Mouse (Mus musculus) T-helper 1 cell (primary cell): ENCODE measurements around the gene Efcab11.
"Not testable (repeated sequence)": the region's sequence is repeated elsewhere in the genome, so short reads cannot be mapped to it uniquely, and the experiment has no call there.

Experiments
- in situ Hi-C: fragments of 300-600 bp; cut with MboI, MseI; formaldehyde crosslinking; loops from one replicate; pipeline ENCODE4 v1.15.1; 2025; ENCODE audit warnings: high pct_unique_total_duplicates

The Efcab11 gene

DNA sequence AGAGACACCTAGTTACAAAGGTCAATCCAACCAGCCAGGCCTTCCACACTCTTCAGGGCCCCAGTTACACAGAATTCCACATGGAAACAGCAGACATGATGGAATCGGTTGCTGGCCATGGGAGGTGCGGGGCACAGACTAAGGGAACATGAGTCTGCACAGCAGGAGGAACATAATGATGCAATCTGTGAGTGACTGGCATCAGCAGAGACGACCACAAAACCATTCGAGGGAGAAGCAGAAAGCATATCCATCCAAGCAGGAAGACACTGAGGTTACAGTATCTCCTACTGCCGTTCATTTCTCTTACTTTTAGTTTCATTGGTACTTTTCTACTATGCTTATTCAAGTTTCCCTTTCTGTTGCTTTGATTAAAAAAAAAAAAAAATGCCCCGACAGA lies 9.6 kb downstream of the Efcab11 start:
- in situ Hi-C loops = no loop called here

- in situ Hi-C loops = no loop called here
Observed at GRCm38 (mm10) chr12:99873443-99873842, 10.8 kb downstream of the Efcab11 start.

DNA sequence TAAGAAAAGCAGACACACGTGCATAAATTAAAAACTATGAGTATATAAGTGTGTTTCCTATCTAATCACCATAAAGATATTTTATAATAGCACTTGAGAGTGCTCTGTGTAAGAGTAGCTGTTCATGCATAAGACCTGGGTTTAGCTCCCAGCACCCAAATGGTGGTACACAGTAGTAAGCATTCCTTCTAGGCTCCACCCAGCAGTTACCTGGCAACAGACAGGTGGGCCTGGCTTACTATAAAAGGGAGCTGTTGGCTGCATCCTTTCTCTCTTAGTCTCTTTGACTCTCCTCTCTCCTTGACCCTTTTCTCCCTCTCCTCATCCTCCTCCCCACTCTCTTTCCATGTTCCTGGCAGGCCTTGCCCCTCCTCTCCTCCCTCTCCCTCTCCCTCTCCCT lies 15.4 kb downstream of the Efcab11 start:
- in situ Hi-C loops = no loop called here

GRCm38 (mm10) chr12:99864613-99865012 lies 19.6 kb downstream of the Efcab11 start:
- in situ Hi-C loops = no loop called here

DNA sequence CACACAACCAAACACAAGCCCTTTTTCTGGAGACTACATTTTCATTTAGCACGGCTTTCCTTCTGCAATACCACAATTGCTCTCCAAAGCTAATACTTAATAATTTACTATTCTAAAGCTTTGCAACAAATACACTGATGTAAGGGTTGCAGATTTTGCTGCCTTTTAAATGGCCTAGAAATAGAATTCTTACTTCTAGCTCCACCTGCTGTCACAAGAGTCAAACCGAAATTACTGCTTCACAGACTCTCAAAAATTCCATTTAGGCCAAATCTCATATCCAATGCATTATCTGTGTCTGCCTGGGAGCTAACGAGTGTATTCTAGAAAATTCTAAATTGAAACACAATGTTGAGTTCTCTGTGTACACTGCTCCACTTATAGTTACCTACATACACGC lies 23.3 kb downstream of the Efcab11 start:
- in situ Hi-C loops = no loop called here

DNA sequence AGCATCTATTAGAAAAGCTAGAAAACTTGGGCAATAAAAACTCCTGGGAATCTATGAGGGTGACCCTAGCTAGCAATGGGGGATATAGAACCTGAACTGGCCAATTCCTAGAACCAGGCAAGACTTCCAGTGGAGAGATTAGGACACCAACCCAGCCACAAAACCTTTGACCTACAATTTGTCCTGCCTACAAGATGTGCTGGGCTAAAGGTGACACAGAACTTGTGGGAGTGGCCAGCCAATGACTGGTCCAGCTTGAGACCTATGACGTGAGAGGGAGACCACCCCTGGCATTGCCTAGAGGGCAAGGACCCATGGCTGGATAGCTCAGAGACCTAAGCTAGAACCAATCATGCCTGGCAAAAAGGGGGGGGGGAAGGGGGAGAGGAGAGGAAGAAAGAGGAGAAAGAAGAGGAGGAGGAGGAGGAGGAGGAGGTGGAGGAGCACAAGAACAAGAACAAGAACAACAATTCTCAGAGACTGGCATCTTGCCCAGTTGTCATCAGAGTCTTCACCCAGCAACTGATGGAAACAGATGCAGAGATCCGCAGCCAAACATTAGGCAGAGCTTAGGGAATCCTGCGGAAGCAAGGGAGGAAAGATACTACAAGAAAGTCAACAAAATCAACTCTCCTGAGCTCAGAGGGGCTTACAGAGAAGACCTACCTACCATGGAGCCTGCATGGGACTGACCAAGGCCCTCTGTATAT lies 24.7 kb downstream of the Efcab11 start:
- in situ Hi-C loops = no loop called here

GRCm38 (mm10) chr12:99858664-99859063 lies 25.6 kb downstream of the Efcab11 start:
- in situ Hi-C loops = no loop called here

DNA sequence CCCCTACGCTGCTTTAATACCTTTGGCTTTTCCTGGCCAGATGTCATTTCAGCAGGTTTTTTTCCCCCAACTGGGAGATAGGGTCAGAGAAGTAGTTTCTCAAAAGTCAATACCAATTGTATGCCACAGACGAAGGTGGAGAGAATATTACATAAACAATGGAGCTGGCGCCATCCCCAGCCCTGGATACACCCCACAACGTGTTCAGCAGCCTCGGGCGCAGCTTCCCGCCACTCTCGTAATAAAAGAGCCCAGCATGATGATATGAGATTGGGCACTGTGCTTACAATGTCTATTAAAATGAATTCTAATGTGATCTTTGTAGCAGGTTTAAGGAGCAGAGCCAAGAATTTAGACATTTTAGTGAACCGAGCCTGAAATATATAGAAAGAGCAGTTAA lies 28.2 kb downstream of the Efcab11 start:
- in situ Hi-C loops = no loop called here

DNA sequence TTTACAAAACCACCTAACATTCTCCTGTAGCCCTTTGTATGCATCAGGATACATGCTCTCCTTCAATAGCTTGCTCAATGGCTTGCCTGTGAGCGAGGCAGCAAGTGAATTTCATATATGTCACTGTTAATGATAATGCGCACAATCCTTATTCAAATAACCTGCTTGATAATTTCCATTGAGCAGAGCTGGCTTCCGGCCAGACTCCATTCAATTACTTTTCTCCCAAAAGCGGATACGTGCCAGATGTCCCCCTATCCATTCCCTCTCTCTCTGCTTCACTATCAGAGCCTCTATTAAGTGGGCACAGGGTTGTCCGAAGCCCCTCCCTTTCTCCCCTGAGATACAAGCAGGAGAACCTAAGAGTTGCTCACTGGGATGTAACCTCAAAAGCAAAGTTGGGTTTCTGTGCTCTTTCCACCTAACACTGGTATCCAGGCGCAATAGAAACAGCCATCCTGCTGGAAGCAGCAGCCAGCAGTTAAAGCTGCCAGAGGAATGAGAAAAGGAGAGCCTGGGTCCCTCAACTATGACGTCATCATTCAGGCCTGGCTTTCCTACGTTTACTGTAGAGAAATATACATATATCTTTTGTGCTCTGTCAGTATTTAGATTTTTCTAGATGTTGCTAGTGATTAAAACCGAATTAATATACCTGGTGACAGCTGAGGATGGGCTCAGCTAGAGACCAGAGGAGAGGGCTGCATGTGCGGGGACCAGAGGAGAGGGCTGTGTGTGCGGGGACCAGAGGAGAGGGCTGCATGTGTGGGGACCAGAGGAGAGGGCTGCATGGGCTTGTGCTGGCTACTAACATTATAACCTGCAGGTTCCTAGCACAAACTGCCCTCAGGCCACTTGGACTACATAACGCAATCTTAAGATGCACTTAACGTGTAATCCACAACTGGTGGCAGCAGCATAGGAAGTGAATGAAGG lies 30.6 kb downstream of the Efcab11 start:
- in situ Hi-C loops = no loop called here

DNA sequence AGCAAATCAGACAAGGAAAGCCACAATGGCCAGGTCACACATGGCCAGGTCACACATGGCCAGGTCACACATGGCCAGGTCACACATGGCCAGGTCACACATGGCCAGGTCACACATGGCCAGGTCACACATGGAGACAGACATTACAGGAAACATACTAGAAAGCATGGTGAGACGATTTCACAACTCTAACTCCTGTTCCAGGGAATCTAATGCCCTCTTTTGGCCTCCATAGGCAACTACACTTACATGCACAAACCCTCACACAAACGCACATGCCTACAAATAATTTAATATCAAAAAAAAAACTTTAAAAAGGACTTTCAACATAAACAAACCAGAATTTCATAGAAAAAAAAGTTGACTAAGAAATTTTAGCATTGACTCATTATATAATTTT lies 34.2 kb downstream of the Efcab11 start:
- in situ Hi-C loops = no loop called here

DNA sequence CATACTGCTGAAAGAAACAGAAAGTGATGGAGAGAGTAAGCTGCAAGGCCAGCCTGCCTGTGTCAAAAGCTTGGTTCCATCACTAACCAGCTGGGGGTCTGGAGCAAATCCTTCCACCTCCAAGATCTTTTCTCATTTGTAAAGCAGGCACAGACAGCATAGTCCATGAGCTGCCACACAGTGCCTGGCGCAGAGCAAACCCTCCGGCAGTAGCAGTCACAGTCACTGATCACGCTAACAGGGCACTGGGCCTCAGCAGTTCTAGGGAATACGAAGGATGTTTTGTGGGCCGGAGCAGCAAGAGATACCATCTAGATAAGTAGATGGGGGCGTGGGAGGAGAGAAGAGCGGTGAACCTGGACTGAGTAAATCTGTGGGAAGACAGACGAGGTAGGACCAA lies 39.3 kb downstream of the Efcab11 start:
- in situ Hi-C loops = no loop called here

DNA sequence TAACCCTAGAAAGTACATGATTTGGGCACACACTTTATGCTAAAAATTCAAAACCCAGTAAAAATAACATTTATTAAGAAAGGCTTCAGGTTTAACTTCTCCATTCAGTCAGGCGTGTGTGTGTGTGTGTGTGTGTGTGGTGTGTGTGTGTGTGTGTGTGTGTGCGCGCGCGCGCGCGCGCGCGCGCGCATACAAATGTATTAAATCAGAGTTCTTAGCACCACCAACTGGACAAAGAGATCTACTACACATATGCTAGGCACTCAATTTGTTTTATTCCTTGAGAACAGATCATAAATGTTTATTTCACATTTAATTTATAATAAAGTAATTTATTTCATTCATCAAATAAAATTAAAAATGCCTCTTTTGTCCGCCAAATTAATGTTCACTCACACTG lies 45.5 kb downstream of the Efcab11 start:
- in situ Hi-C loops = loop anchor here (5.0 kb wide), 1 partner anchor 751 kb away; no protein-coding TSS in a partner anchor

DNA sequence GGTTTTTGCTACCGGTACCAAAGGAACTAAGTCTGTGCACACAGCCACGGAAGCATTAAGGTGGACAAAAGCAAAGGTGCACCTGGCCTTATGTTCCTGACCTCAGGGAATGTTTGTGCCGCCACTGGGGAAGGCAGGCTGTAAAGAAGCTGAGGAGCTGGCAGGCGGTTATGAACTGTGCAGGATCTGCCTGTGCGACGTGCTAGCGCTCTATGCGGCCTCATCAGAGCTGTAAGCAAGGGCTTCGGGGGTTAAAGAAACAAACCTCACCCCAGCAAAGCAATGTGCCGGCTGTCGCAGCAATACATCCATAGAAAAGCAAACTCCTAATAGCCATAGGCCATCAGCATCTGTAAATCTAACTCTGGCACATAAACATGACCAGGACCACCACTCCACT lies 46.1 kb downstream of the Efcab11 start:
- in situ Hi-C loops = loop anchor here (5.0 kb wide), 1 partner anchor 751 kb away; no protein-coding TSS in a partner anchor

GRCm38 (mm10) chr12:99837528-99837927 lies 46.7 kb downstream of the Efcab11 start:
- in situ Hi-C loops = loop anchor here (5.0 kb wide), 1 partner anchor 750 kb away; no protein-coding TSS in a partner anchor

GRCm38 (mm10) chr12:99836404-99837131 lies 47.7 kb downstream of the Efcab11 start:
- in situ Hi-C loops = loop anchor here (5.0 kb wide), 1 partner anchor 749 kb away; no protein-coding TSS in a partner anchor

- in situ Hi-C loops = no loop called here
Observed at GRCm38 (mm10) chr12:99833476-99833875, 50.8 kb downstream of the Efcab11 start.

- in situ Hi-C loops = no loop called here
Observed at GRCm38 (mm10) chr12:99822591-99822990, 61.6 kb downstream of the Efcab11 start.

DNA sequence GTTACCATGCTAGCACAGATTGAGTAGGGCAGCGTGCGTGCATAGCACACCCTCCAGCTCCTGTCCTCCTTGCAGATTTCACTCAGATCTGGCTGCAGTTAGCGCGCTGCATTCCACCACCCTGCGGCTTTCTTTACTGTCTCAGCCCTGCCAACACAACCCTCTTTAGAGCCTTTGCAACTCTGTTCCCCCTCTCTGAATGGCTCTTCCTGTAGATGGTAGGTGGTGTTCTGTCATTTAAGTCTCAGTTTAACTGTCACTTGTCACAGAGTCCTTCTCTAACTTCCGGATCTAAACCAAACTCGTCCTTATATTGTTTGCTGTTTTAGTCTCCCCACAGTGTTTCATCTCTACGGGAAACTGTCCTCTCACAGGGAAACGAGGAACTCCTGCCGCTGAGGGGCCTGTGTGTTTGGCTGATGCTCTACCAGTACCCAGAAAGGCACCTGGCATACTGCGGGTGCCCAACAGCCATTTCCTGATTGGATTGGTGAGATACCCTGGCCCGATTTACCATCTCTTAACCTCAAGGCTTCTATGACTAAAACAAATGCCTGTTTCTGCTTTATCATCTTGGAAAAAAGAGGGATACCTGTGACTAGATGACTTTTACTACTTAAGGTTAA lies 62.8 kb downstream of the Efcab11 start:
- in situ Hi-C loops = no loop called here

DNA sequence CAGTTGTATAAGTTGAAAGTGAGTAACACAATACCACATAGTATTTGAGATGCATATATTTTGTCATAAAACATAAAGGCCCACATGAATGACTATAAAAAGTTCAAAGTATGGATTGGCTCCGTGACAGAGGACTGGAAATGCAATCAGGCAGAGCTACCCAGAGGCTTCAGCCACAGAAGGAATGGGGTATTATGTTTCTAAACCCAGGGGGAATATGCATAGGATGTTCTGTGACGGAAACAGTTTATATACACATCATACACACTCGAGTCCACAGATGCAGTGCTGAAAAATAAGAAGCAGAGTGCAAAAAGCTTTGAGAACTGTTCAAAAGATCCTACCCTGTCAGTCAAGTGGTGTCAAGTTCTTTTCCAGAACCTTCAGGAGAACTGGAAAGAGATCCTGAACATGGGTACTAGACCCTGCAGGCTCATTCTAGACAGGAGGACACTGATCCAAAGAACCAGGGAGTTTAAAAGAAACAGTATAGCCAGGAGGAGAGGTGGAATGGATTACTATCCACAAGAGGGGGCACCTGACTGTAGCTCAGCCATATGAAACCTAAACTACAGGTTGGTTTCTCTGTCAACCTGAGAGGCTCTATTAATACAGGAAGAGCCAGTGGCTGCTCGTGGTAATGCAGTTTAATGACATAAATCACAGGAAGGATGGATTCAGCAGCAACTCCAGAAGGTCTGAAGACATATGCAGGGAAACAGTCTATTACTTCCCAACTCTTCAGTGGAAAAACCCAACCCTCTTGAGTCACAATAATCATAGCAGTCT lies 64.9 kb downstream of the Efcab11 start:
- in situ Hi-C loops = no loop called here

DNA sequence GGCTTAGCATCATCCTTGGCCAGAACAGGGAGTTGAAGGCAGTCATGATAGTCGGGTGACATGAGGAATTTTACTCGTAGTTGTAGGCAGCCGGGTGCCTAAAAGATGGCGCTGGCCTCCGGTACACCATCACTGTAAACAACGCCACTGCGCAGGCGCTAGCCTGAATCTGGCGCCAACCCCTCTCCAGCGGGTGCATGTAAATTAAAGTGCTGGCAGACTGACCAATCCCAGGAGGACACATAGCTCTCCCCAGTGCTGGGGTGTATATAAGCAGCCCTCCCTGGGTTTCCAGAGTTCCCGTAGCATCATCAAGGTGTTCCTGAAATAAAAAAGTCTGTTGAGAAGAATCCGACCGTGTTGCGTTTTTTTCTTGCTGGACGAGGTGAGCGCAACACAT lies 66.2 kb downstream of the Efcab11 start:
- in situ Hi-C loops = not testable (repeated sequence)

GRCm38 (mm10) chr12:99815244-99815643 lies 69.0 kb downstream of the Efcab11 start:
- in situ Hi-C loops = no loop called here
